Mouse (Mus musculus): ENCODE results near the gene Fgf10. TPM values are rescaled to one million over a fixed set of nuclear protein-coding genes. Genes with fewer than 3 reads are reported as not detected.

The Fgf10 gene
- not detected in 2 replicates for total RNA-seq (2014; rRNA removed)
- not detected in 2 replicates for polyA plus RNA-seq (2012; rRNA removed)

- Histone ChIP-seq H3K4me3 (ENCODE audit: insufficient read depth, low read depth, low read length) (no peak within 1 kb of the TSS), H3K79me2 (ENCODE audit: control insufficient read depth, insufficient read depth, low read length) (no peaks in the 10 kb centered on the region), H3K27ac (replicated peaks; ENCODE audit: insufficient read depth, low read depth, low read length) (no peak within 1 kb of the TSS), H3K27me3 (ENCODE audit: control insufficient read depth, insufficient read depth, low read length) (no peaks in the 10 kb centered on the region), H3K9ac (ENCODE audit: low read depth, low read length) (no peak within 1 kb of the TSS), H3K36me3 (ENCODE audit: control insufficient read depth, insufficient read depth, low read length) (no peaks in the 10 kb centered on the region), H3K4me1 (ENCODE audit: control insufficient read depth, insufficient read depth, low read length) (no peaks in the 10 kb centered on the region)
- no peak for DNase-seq (ENCODE audit: extremely low read depth, low read depth, low spot score)
- TF ChIP-seq CTCF (IDR thresholded peaks at IDR 0.05; ENCODE audit: low read depth, low read length) = no peak
- 82% methylated on average over 7 of the region's 7 CpGs for WGBS
Measured at GRCm38 (mm10) chr13:118669491-118669890, at the start of gene Fgf10. Fgf10 (plus strand) TSS chr13:118669791.

GRCm38 (mm10) chr13:118629661-118630428, 39.7 kb upstream of the Fgf10 start:
- WGBS = 35% methylated on average over 3 of the region's 3 CpGs
- Histone ChIP-seq H3K79me2 (ENCODE audit: control insufficient read depth, insufficient read depth, low read length) (no peaks in the 10 kb centered on the region), H3K27ac (replicated peaks; ENCODE audit: insufficient read depth, low read depth, low read length) (no peak overlapping the region), H3K4me1 (ENCODE audit: control insufficient read depth, insufficient read depth, low read length) (no peaks in the 10 kb centered on the region), H3K4me3 (ENCODE audit: insufficient read depth, low read depth, low read length) (no peak overlapping the region), H3K36me3 (ENCODE audit: control insufficient read depth, insufficient read depth, low read length) (no peaks in the 10 kb centered on the region), H3K27me3 (ENCODE audit: control insufficient read depth, insufficient read depth, low read length) (no peaks in the 10 kb centered on the region), H3K9ac (ENCODE audit: low read depth, low read length) (no peak overlapping the region)
- TF ChIP-seq CTCF (IDR thresholded peaks at IDR 0.05; ENCODE audit: low read depth, low read length) = no peak
- no peak for TF ChIP-seq POLR2A (IDR thresholded peaks at IDR 0.05; ENCODE audit: extremely low read depth, insufficient read depth, low read length)
- DNase-seq (ENCODE audit: extremely low read depth, low read depth, low spot score) = no peak

- Histone ChIP-seq H3K36me3 (ENCODE audit: control insufficient read depth, insufficient read depth, low read length) (no peaks in the 10 kb centered on the region), H3K9ac (ENCODE audit: low read depth, low read length) (no peak overlapping the region), H3K27ac (replicated peaks; ENCODE audit: insufficient read depth, low read depth, low read length) (no peak overlapping the region), H3K4me1 (ENCODE audit: control insufficient read depth, insufficient read depth, low read length) (no peaks in the 10 kb centered on the region), H3K79me2 (ENCODE audit: control insufficient read depth, insufficient read depth, low read length) (no peaks in the 10 kb centered on the region), H3K27me3 (ENCODE audit: control insufficient read depth, insufficient read depth, low read length) (no peaks in the 10 kb centered on the region), H3K4me3 (ENCODE audit: insufficient read depth, low read depth, low read length) (no peak overlapping the region)
- TF ChIP-seq POLR2A (IDR thresholded peaks at IDR 0.05; ENCODE audit: extremely low read depth, insufficient read depth, low read length) (no peak), CTCF (IDR thresholded peaks at IDR 0.05; ENCODE audit: low read depth, low read length) (no peak)
- 76% methylated on average over 2 of the region's 2 CpGs for WGBS
- DNase-seq (ENCODE audit: extremely low read depth, low read depth, low spot score) = no peak
Measured at GRCm38 (mm10) chr13:118631500-118631899, 38.1 kb upstream of the Fgf10 start.

DNA sequence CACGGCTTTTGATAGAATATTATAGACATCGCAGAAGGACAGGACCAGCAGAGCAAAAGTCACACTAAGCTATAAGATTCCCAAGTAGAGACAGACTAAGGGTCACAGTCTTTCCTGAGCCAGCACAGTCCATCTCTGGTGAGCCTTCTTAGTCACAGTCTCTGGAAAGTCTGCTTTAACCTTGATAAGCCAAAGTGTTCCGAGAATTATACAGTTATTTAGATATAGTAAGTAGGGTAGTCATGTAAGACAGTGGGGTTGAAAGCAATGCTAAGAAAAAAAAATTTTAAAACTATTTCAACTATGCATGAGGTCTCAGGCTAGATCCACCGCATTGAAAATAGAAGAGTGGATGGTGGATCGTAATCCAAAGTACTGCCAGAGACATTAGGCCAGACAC, 33.5 kb upstream of the Fgf10 start:
- Histone ChIP-seq H3K4me3 (ENCODE audit: insufficient read depth, low read depth, low read length) (no peak overlapping the region), H3K27me3 (ENCODE audit: control insufficient read depth, insufficient read depth, low read length) (no peaks in the 10 kb centered on the region), H3K27ac (replicated peaks; ENCODE audit: insufficient read depth, low read depth, low read length) (no peak overlapping the region), H3K36me3 (ENCODE audit: control insufficient read depth, insufficient read depth, low read length) (no peaks in the 10 kb centered on the region), H3K9ac (ENCODE audit: low read depth, low read length) (no peak overlapping the region), H3K4me1 (ENCODE audit: control insufficient read depth, insufficient read depth, low read length) (no peaks in the 10 kb centered on the region), H3K79me2 (ENCODE audit: control insufficient read depth, insufficient read depth, low read length) (no peaks in the 10 kb centered on the region)
- 89% methylated on average over 5 of the region's 5 CpGs for WGBS
- TF ChIP-seq POLR2A (IDR thresholded peaks at IDR 0.05; ENCODE audit: extremely low read depth, insufficient read depth, low read length) (no peak), CTCF (IDR thresholded peaks at IDR 0.05; ENCODE audit: low read depth, low read length) (no peak)
- no peak for DNase-seq (ENCODE audit: extremely low read depth, low read depth, low spot score)

DNA sequence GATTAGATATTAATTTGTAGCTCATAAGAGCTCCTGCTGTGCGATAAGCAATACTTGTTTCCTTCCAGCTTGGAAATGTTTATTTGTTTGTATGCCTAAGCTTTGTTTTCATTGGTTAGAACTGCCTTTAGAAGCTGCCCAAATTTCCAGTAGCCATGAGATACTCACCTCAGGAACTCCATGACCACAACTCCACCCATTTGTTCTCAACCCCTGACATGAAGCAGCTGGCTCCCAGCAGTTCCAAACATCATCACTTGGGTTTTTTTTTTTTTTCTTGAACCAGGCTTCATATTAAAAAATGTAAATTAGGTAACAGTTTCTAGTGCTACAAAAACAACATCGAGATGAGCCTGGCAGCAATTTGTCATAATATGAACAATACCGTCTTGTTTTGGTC, 27.0 kb upstream of the Fgf10 start:
- WGBS = 87% methylated on average over 3 of the region's 3 CpGs
- no peak for TF ChIP-seq POLR2A (IDR thresholded peaks at IDR 0.05; ENCODE audit: extremely low read depth, insufficient read depth, low read length)
- Histone ChIP-seq H3K79me2 (ENCODE audit: control insufficient read depth, insufficient read depth, low read length) (no peaks in the 10 kb centered on the region), H3K27ac (replicated peaks; ENCODE audit: insufficient read depth, low read depth, low read length) (no peak overlapping the region), H3K36me3 (ENCODE audit: control insufficient read depth, insufficient read depth, low read length) (no peaks in the 10 kb centered on the region), H3K4me1 (ENCODE audit: control insufficient read depth, insufficient read depth, low read length) (no peaks in the 10 kb centered on the region), H3K9ac (ENCODE audit: low read depth, low read length) (no peak overlapping the region), H3K27me3 (ENCODE audit: control insufficient read depth, insufficient read depth, low read length) (no peaks in the 10 kb centered on the region), H3K4me3 (ENCODE audit: insufficient read depth, low read depth, low read length) (no peak overlapping the region)
- DNase-seq (ENCODE audit: extremely low read depth, low read depth, low spot score) = no peak

DNA sequence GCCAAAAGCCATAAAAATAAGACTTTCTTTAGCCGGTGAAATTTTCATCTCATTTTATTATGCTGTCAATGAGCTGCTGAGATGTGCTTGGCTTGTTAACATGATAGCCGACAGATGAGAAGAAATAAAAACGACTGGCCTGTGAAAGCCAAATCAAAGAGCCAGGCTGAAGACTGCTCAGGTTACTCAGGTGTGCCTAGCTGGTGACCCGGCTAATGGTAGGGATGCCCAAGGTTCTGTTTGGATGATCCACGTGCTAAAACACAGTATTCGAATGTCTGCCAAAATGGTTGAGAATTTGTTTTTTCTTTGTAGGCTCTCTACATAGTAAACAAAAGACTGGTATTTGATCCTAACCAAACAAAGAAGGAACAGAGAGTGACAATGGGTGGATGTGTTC, 26.5 kb upstream of the Fgf10 start:
- no peak for DNase-seq (ENCODE audit: extremely low read depth, low read depth, low spot score)
- Histone ChIP-seq H3K4me3 (ENCODE audit: insufficient read depth, low read depth, low read length) (no peak overlapping the region), H3K27ac (replicated peaks; ENCODE audit: insufficient read depth, low read depth, low read length) (no peak overlapping the region), H3K36me3 (ENCODE audit: control insufficient read depth, insufficient read depth, low read length) (no peaks in the 10 kb centered on the region), H3K4me1 (ENCODE audit: control insufficient read depth, insufficient read depth, low read length) (no peaks in the 10 kb centered on the region), H3K27me3 (ENCODE audit: control insufficient read depth, insufficient read depth, low read length) (no peaks in the 10 kb centered on the region), H3K79me2 (ENCODE audit: control insufficient read depth, insufficient read depth, low read length) (no peaks in the 10 kb centered on the region), H3K9ac (ENCODE audit: low read depth, low read length) (no peak overlapping the region)
- TF ChIP-seq CTCF (IDR thresholded peaks at IDR 0.05; ENCODE audit: low read depth, low read length) (no peak), POLR2A (IDR thresholded peaks at IDR 0.05; ENCODE audit: extremely low read depth, insufficient read depth, low read length) (no peak)
- 60% methylated on average over 6 of the region's 6 CpGs for WGBS

All from liver, adult 2 months (tissue).